Mouse (Mus musculus): Measurements from ENCODE around the gene Fam71d. TPM values are rescaled to one million over a fixed set of nuclear protein-coding genes. Genes with fewer than 3 reads are reported as not detected.
A peak's percentile ranks its signal among the peaks of the same experiment; 100 is the strongest.

Fam71d gene
- polyA plus RNA-seq (2014; fragmentation: Nextera tagmentation; extraction: Ambion mirVana) = not detected in 2 replicates

- WGBS = 51% methylated on average over 1 of the region's 1 CpGs
- H3K27ac ChIP-seq (ENCODE audit: low read depth, low read length) = no peak within 1 kb of the TSS
- no peaks in the 10 kb centered on the region for H3K9me3 ChIP-seq (ENCODE audit: control insufficient read depth, low read length)
- H3K27me3 ChIP-seq (replicated peaks; ENCODE audit: control insufficient read depth, insufficient read depth, low read length) = no peaks in the 10 kb centered on the region
- no peak within 1 kb of the TSS for H3K4me2 ChIP-seq
- no peaks in the 10 kb centered on the region for H3K4me1 ChIP-seq (replicated peaks; ENCODE audit: control insufficient read depth, insufficient read depth, low read length)
- no peak within 1 kb of the TSS for H3K4me3 ChIP-seq (ENCODE audit: low read depth, low read length)
- H3K9ac ChIP-seq (ENCODE audit: low read depth, low read length) = no peak within 1 kb of the TSS
- no peaks in the 10 kb centered on the region for H3K36me3 ChIP-seq (ENCODE audit: control insufficient read depth, insufficient read depth, low read length)
- ATAC-seq (replicated peaks; ENCODE audit: low FRiP score) (no peak), DNase-seq (ENCODE audit: low spot score) (no peak)
Observed at GRCm38 (mm10) chr12:78691325-78691724, at the start of gene Fam71d. Gene Fam71d, plus strand, starts transcription at chr12:78691535.

DNA sequence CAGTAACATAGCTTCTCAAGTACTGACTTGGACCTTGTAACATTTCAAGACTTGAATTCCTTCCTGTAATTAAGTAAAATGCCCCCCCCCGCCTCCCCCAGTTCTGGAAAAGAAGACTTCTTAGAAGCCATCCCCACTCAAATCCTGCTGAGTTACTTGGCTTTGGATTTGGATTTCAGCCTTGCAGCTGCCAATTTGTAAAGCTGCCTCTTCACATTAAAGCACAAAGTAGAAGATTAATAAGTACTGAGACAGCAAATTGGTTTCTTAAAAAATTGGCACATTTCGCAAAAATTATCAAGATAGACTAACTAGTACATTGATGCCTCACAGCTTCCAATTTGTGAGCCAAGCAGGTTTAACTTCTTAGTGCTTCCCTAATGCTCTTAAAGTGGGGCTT, 47.6 kb upstream of the Fam71d start:
- no peak overlapping the region for H3K9ac ChIP-seq (ENCODE audit: low read depth, low read length)
- 87% methylated on average over 2 of the region's 2 CpGs for WGBS
- DNase-seq (ENCODE audit: low spot score) (no peak), ATAC-seq (replicated peaks; ENCODE audit: low FRiP score) (no peak)
- H3K27ac ChIP-seq (ENCODE audit: low read depth, low read length) = no peak overlapping the region
- H3K4me1 ChIP-seq (replicated peaks; ENCODE audit: control insufficient read depth, insufficient read depth, low read length) = no peaks in the 10 kb centered on the region
- no peaks in the 10 kb centered on the region for H3K9me3 ChIP-seq (ENCODE audit: control insufficient read depth, low read length)
- H3K4me2 ChIP-seq = no peak overlapping the region
- H3K36me3 ChIP-seq (ENCODE audit: control insufficient read depth, insufficient read depth, low read length) = no peaks in the 10 kb centered on the region
- H3K4me3 ChIP-seq (ENCODE audit: low read depth, low read length) = no peak overlapping the region
- no peaks in the 10 kb centered on the region for H3K27me3 ChIP-seq (replicated peaks; ENCODE audit: control insufficient read depth, insufficient read depth, low read length)

DNA sequence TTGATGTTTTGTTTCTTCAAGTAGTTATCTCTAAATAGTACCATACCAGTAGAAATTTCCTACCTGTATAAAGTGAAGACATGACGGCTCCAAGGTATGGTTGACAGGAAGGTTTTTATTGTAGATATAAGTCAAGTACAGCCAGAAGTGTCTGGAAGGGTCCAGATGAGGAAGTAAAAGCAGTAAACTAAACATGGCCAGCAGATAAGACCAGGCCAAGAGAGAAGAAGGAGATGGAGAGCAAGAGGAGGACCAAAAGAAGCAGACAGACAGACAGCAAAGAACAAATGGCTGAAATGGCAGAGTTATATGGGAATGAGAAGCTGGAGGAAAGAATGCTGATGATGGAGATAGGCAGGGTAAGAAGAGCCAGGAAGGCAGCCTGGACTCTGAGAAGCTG, 46.1 kb upstream of the Fam71d start:
- Histone ChIP-seq H3K27me3 (replicated peaks; ENCODE audit: control insufficient read depth, insufficient read depth, low read length) (no peaks in the 10 kb centered on the region), H3K4me1 (replicated peaks; ENCODE audit: control insufficient read depth, insufficient read depth, low read length) (no peaks in the 10 kb centered on the region), H3K9ac (ENCODE audit: low read depth, low read length) (no peak overlapping the region), H3K27ac (ENCODE audit: low read depth, low read length) (no peak overlapping the region), H3K4me2 (no peak overlapping the region), H3K36me3 (ENCODE audit: control insufficient read depth, insufficient read depth, low read length) (no peaks in the 10 kb centered on the region), H3K4me3 (ENCODE audit: low read depth, low read length) (no peak overlapping the region), H3K9me3 (ENCODE audit: control insufficient read depth, low read length) (no peaks in the 10 kb centered on the region)
- ATAC-seq (replicated peaks; ENCODE audit: low FRiP score) = no peak
- 80% methylated on average over 1 of the region's 1 CpGs for WGBS
- no peak for DNase-seq (ENCODE audit: low spot score)

GRCm38 (mm10) chr12:78659718-78660304, 31.5 kb upstream of the Fam71d start:
- no peak overlapping the region for H3K4me3 ChIP-seq (ENCODE audit: low read depth, low read length)
- H3K4me1 ChIP-seq (replicated peaks; ENCODE audit: control insufficient read depth, insufficient read depth, low read length) = no peaks in the 10 kb centered on the region
- H3K27me3 ChIP-seq (replicated peaks; ENCODE audit: control insufficient read depth, insufficient read depth, low read length) = no peaks in the 10 kb centered on the region
- peak; percentile 88 for ATAC-seq (replicated peaks; ENCODE audit: low FRiP score)
- WGBS = 30% methylated on average over 2 of the region's 2 CpGs
- H3K4me2 ChIP-seq = no peak overlapping the region
- H3K9me3 ChIP-seq (ENCODE audit: control insufficient read depth, low read length) = no peaks in the 10 kb centered on the region
- no peak for DNase-seq (ENCODE audit: low spot score)
- no peak overlapping the region for H3K27ac ChIP-seq (ENCODE audit: low read depth, low read length)
- no peaks in the 10 kb centered on the region for H3K36me3 ChIP-seq (ENCODE audit: control insufficient read depth, insufficient read depth, low read length)
- no peak overlapping the region for H3K9ac ChIP-seq (ENCODE audit: low read depth, low read length)

GRCm38 (mm10) chr12:78678101-78678806, 13.1 kb upstream of the Fam71d start:
- ATAC-seq (replicated peaks; ENCODE audit: low FRiP score) (peak; percentile 70), DNase-seq (ENCODE audit: low spot score) (no peak)
- no peaks in the 10 kb centered on the region for H3K36me3 ChIP-seq (ENCODE audit: control insufficient read depth, insufficient read depth, low read length)
- no peaks in the 10 kb centered on the region for H3K9me3 ChIP-seq (ENCODE audit: control insufficient read depth, low read length)
- no peak overlapping the region for H3K4me2 ChIP-seq
- no peaks in the 10 kb centered on the region for H3K27me3 ChIP-seq (replicated peaks; ENCODE audit: control insufficient read depth, insufficient read depth, low read length)
- no peak overlapping the region for H3K27ac ChIP-seq (ENCODE audit: low read depth, low read length)
- H3K4me3 ChIP-seq (ENCODE audit: low read depth, low read length) = no peak overlapping the region
- WGBS = 81% methylated on average over 5 of the region's 5 CpGs
- H3K9ac ChIP-seq (ENCODE audit: low read depth, low read length) = no peak overlapping the region
- H3K4me1 ChIP-seq (replicated peaks; ENCODE audit: control insufficient read depth, insufficient read depth, low read length) = no peaks in the 10 kb centered on the region

DNA sequence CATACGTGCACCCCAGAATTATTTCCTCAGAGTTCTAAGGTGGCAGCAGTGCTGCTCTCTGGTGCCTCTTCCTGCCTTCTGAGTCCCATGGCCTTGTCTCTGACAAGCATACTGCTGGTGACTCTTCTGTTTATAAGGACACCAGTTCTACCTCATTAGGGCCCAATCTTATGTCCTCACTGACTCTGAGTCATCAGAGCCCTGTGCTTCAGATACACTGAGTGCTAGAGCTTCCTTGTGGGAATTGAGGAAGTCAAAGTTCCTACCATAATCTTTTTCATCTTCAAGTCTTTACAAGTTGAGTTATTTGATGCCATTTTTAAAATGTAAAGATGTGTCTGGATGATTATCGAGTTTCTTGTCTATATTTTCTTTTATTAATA, 12.5 kb upstream of the Fam71d start:
- DNase-seq (ENCODE audit: low spot score) = no peak

GRCm38 (mm10) chr12:78681048-78681447, 10.3 kb upstream of the Fam71d start:
- no peaks in the 10 kb centered on the region for H3K27me3 ChIP-seq (replicated peaks; ENCODE audit: control insufficient read depth, insufficient read depth, low read length)
- H3K4me3 ChIP-seq (ENCODE audit: low read depth, low read length) = no peak overlapping the region
- no peaks in the 10 kb centered on the region for H3K36me3 ChIP-seq (ENCODE audit: control insufficient read depth, insufficient read depth, low read length)
- no peaks in the 10 kb centered on the region for H3K4me1 ChIP-seq (replicated peaks; ENCODE audit: control insufficient read depth, insufficient read depth, low read length)
- no peak overlapping the region for H3K4me2 ChIP-seq
- no peak for DNase-seq (ENCODE audit: low spot score)
- H3K27ac ChIP-seq (ENCODE audit: low read depth, low read length) = no peak overlapping the region
- WGBS = 78% methylated on average over 2 of the region's 2 CpGs
- H3K9ac ChIP-seq (ENCODE audit: low read depth, low read length) = no peak overlapping the region
- ATAC-seq (replicated peaks; ENCODE audit: low FRiP score) = no peak
- no peaks in the 10 kb centered on the region for H3K9me3 ChIP-seq (ENCODE audit: control insufficient read depth, low read length)

More for the DNA sequence above, 12.5 kb upstream of the Fam71d start:
- 0 out of 2 replicates have a peak, but pooled peaks have one; percentile 18 for ATAC-seq (replicated peaks; ENCODE audit: low FRiP score)
- Histone ChIP-seq H3K4me2 (no peak overlapping the region), H3K27me3 (replicated peaks; ENCODE audit: control insufficient read depth, insufficient read depth, low read length) (no peaks in the 10 kb centered on the region), H3K36me3 (ENCODE audit: control insufficient read depth, insufficient read depth, low read length) (no peaks in the 10 kb centered on the region), H3K4me3 (ENCODE audit: low read depth, low read length) (no peak overlapping the region), H3K9me3 (ENCODE audit: control insufficient read depth, low read length) (no peaks in the 10 kb centered on the region), H3K27ac (ENCODE audit: low read depth, low read length) (no peak overlapping the region), H3K4me1 (replicated peaks; ENCODE audit: control insufficient read depth, insufficient read depth, low read length) (no peaks in the 10 kb centered on the region), H3K9ac (ENCODE audit: low read depth, low read length) (no peak overlapping the region)
- WGBS = 85% methylated on average over 2 of the region's 2 CpGs

DNA sequence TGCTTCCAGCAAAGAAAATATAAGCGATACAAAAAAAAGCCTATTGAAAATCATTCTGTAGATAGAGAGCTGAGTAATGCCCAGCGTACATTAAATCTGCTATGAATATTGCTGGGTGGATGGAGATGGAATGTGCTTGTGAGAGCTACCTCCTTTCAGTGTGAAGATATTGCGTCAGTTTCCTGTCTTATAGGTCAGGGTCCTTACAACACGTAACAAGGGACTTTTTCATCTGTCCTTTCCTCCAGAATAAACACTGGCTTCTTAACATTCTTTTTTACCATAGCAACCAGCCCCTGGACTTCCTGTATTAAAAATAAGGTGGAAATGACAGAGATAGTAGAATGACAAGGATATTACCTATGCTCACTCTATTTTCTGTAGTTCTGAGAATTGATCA, 9.1 kb upstream of the Fam71d start:
- no peak overlapping the region for H3K9ac ChIP-seq (ENCODE audit: low read depth, low read length)
- no peaks in the 10 kb centered on the region for H3K4me1 ChIP-seq (replicated peaks; ENCODE audit: control insufficient read depth, insufficient read depth, low read length)
- H3K27me3 ChIP-seq (replicated peaks; ENCODE audit: control insufficient read depth, insufficient read depth, low read length) = no peaks in the 10 kb centered on the region
- ATAC-seq (replicated peaks; ENCODE audit: low FRiP score) (no peak), DNase-seq (ENCODE audit: low spot score) (no peak)
- H3K4me2 ChIP-seq = no peak overlapping the region
- 82% methylated on average over 4 of the region's 4 CpGs for WGBS
- H3K36me3 ChIP-seq (ENCODE audit: control insufficient read depth, insufficient read depth, low read length) = no peaks in the 10 kb centered on the region
- H3K27ac ChIP-seq (ENCODE audit: low read depth, low read length) = no peak overlapping the region
- H3K9me3 ChIP-seq (ENCODE audit: control insufficient read depth, low read length) = no peaks in the 10 kb centered on the region
- no peak overlapping the region for H3K4me3 ChIP-seq (ENCODE audit: low read depth, low read length)

- no peak; the same call in 1 of the 2 replicates for ATAC-seq (replicated peaks; ENCODE audit: low FRiP score)
- 55% methylated on average over 1 of the region's 1 CpGs for WGBS
Observed at GRCm38 (mm10) chr12:78685669-78686215, 5.6 kb upstream of the Fam71d start.

More at GRCm38 (mm10) chr12:78685669-78686215, 5.6 kb upstream of the Fam71d start:
- Histone ChIP-seq H3K9ac (ENCODE audit: low read depth, low read length) (no peak overlapping the region), H3K4me1 (replicated peaks; ENCODE audit: control insufficient read depth, insufficient read depth, low read length) (no peaks in the 10 kb centered on the region), H3K4me3 (ENCODE audit: low read depth, low read length) (no peak overlapping the region), H3K27me3 (replicated peaks; ENCODE audit: control insufficient read depth, insufficient read depth, low read length) (no peaks in the 10 kb centered on the region), H3K36me3 (ENCODE audit: control insufficient read depth, insufficient read depth, low read length) (no peaks in the 10 kb centered on the region), H3K9me3 (ENCODE audit: control insufficient read depth, low read length) (no peaks in the 10 kb centered on the region), H3K4me2 (no peak overlapping the region), H3K27ac (ENCODE audit: low read depth, low read length) (no peak overlapping the region)
- no peak for DNase-seq (ENCODE audit: low spot score)

Measured in liver, embryonic 11.5 days (tissue).